Mouse (Mus musculus) heart, embryonic 10.5 days (tissue): ENCODE data around the gene Kremen1. TPM values are rescaled to one million over a fixed set of nuclear protein-coding genes. Genes with fewer than 3 reads are reported as not detected.
A peak's percentile ranks its signal among the peaks of the same experiment; 100 is the strongest.

Experiments
- DNase-seq: peaks from one replicate; pipeline ENCODE4 v3.0.0-alpha.2; 2017; ENCODE audit warnings: low spot score
- H3K27ac ChIP-seq: fragments of 300-500 bp; sonication (generic); 2 replicates; pipeline ENCODE4 v1.5.1; 2016; ENCODE audit warnings: mild to moderate bottlenecking
- H3K27me3 ChIP-seq: fragments of 300-500 bp; sonication (generic); 2 replicates; pipeline ENCODE4 v1.6.1; 2016; ENCODE audit warnings: mild to moderate bottlenecking; ENCODE audit not compliant: poor library complexity, insufficient read depth, severe bottlenecking
- H3K36me3 ChIP-seq: fragments of 300-500 bp; sonication (generic); 2 replicates; pipeline ENCODE4 v1.6.1; 2016; ENCODE audit warnings: mild to moderate bottlenecking, moderate library complexity
- H3K4me1 ChIP-seq: fragments of 300-500 bp; sonication (generic); 2 replicates; pipeline ENCODE4 v1.6.1; 2016; ENCODE audit warnings: mild to moderate bottlenecking
- H3K4me3 ChIP-seq: fragments of 300-500 bp; sonication (generic); 2 replicates; pipeline ENCODE4 v1.5.1; 2016; ENCODE audit warnings: mild to moderate bottlenecking, moderate library complexity
- H3K9me3 ChIP-seq: fragments of 300-500 bp; sonication (generic); 2 replicates; pipeline ENCODE4 v1.6.1; 2016; ENCODE audit warnings: mild to moderate bottlenecking, moderate library complexity
- WGBS: fragments of 180-500 bp; shearing (Covaris S2); methylation state at CpG from one replicate; pipeline ENCODE4 v1.1.7; 2016; 5-methylcytosine and 5-hydroxymethylcytosine counted together
- polyA plus RNA-seq: library from polyadenylated mRNA; unstranded; fragments of >200 nt; fragmentation: Nextera tagmentation; extraction: Ambion mirVana; gene quantifications from 2 replicates; pipeline ENCODE4 v1.2.1, GENCODE M21; 2016

The Kremen1 gene
- polyA plus RNA-seq, 1 experiment from 2014 or later, result 18.3 TPM

- H3K9me3 ChIP-seq, result no peaks in the 10 kb centered on the region
- H3K27me3 ChIP-seq, result no peaks in the 10 kb centered on the region
- no peak overlapping the region for H3K27ac ChIP-seq
- WGBS, result 91% methylated on average over 7 of the region's 7 CpGs
- DNase-seq, result no peak
- peaks cover 54% of the 10 kb centered on the region for H3K4me1 ChIP-seq
- H3K4me3 ChIP-seq, result no peak overlapping the region
- peaks cover 24% of the 10 kb centered on the region for H3K36me3 ChIP-seq
Measured at GRCm38 (mm10) chr11:5243208-5243607, 18.1 kb downstream of the Kremen1 start.

DNA sequence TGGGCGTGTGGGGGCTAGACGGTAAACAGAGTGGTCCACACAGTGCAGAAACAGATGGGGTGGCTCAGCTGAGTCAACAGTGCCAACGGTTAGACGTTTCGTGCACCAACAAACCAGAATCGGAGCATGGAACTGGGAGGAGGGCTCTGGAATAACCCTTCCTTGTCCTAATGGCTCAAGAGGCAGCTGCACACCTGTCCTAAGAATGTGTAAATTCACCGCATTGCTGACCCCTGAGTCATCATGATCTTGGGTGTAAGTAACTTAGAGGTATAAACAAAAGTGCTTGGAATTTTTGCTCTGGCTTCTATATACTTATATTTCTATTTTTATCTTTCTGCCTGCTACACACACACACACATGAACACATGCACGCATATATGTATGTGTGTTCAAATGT lies 19.2 kb downstream of the Kremen1 start:
- Histone ChIP-seq H3K4me3 (no peak overlapping the region), H3K9me3 (no peaks in the 10 kb centered on the region), H3K36me3 (peaks cover 34% of the 10 kb centered on the region), H3K27me3 (no peaks in the 10 kb centered on the region), H3K27ac (no peak overlapping the region), H3K4me1 (peaks cover 55% of the 10 kb centered on the region)
- DNase-seq, result no peak
- WGBS, result 94% methylated on average over 8 of the region's 8 CpGs

GRCm38 (mm10) chr11:5239706-5240690 lies 21.4 kb downstream of the Kremen1 start:
- peak overlapping the region; percentile 79 for H3K27ac ChIP-seq
- peaks cover 38% of the 10 kb centered on the region for H3K36me3 ChIP-seq
- DNase-seq, result peak; percentile 81
- 8% methylated on average over 10 of the region's 10 CpGs for WGBS
- H3K27me3 ChIP-seq, result no peaks in the 10 kb centered on the region
- H3K9me3 ChIP-seq, result no peaks in the 10 kb centered on the region
- H3K4me1 ChIP-seq, result peaks cover 50% of the 10 kb centered on the region
- peak overlapping the region; percentile 2; the same call in 1 of the 2 replicates for H3K4me3 ChIP-seq

DNA sequence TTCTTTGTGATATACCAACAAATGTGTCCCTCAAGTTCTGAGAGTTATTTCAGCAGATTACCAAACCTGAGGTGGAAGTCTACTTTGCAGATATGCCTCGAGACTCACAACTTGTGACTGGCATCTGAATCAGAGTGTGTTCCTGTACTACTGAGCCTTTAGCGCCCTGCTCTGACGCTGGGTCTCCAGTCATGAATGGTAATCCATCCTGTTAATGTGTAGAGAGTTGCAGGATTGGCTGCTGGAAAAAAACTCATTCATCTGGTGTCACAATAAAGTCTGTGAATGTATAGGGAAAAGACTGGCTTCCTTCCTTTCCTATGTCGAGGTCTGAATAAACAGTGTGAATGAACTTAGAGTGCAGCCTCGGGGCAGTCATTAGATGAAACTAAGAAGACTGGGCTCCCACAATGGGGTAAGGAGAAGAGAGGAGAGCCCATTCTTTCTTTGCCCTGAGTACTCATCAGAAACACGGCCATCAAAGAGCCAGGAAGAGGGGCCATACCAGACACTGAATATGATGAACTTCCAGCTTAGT lies 41.4 kb downstream of the Kremen1 start:
- 58% methylated on average over 6 of the region's 6 CpGs for WGBS
- no peaks in the 10 kb centered on the region for H3K9me3 ChIP-seq
- H3K36me3 ChIP-seq, result no peaks in the 10 kb centered on the region
- no peak overlapping the region for H3K27ac ChIP-seq
- DNase-seq, result no peak
- H3K4me3 ChIP-seq, result no peak overlapping the region
- H3K4me1 ChIP-seq, result peaks cover 10% of the 10 kb centered on the region; the same call in 1 of the 2 replicates
- H3K27me3 ChIP-seq, result no peaks in the 10 kb centered on the region

DNA sequence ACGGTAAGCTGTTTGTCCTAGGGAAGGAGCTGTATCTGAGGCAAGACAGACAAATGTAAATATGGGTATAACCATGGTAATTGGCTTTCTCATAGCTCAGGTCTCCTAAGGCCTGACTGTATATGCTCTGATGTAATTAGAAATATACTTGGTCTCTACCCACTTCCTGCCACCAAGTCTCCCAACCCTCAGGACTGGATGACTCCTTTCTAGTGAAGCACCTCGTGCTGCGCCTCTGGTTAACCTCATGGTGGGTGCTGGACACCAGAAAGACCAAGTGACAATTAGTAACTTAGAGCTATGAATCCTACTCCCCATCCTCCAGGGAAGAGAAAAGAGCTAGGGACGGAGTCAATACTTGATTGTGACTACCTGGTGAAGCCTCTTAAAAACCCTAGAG lies 42.0 kb downstream of the Kremen1 start:
- peaks cover 10% of the 10 kb centered on the region; the same call in 1 of the 2 replicates for H3K4me1 ChIP-seq
- H3K9me3 ChIP-seq, result no peaks in the 10 kb centered on the region
- no peaks in the 10 kb centered on the region for H3K27me3 ChIP-seq
- H3K36me3 ChIP-seq, result peaks cover 3% of the 10 kb centered on the region; the same call in 1 of the 2 replicates
- no peak for DNase-seq
- H3K4me3 ChIP-seq, result no peak overlapping the region
- no peak overlapping the region for H3K27ac ChIP-seq
- 84% methylated on average over 4 of the region's 4 CpGs for WGBS

GRCm38 (mm10) chr11:5215401-5216187 lies 45.8 kb downstream of the Kremen1 start:
- WGBS, result 79% methylated on average over 14 of the region's 14 CpGs

DNA sequence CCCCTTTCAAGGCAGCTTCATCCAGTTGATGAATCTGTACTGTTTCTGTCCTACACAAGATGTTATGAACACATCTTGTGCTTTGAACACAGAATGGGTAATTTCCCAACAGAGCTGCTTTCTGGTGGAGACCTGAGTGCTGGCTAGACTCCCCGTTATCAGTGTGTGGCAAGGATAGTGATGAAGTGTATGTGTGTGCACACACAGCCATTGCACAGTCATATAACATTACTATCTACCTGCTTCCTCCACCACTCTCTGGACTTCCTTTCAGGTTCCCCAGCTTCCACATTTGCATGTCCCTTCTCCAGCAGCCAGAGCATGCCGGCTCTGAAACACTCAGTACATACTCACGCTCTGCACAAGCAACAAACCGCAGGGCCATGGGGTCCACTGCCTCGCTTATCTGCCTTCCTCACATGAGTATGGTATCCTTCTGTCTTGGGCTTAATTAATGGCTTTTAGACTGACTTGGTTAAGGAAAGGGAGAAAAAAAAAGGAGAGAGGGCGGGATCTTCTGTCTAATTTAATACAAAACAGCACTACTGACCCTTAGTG lies 46.8 kb downstream of the Kremen1 start:
- Histone ChIP-seq H3K27ac (no peak overlapping the region), H3K9me3 (no peaks in the 10 kb centered on the region), H3K4me3 (no peak overlapping the region), H3K4me1 (peaks cover 3% of the 10 kb centered on the region; the same call in 1 of the 2 replicates), H3K36me3 (peaks cover 11% of the 10 kb centered on the region), H3K27me3 (no peaks in the 10 kb centered on the region)
- 80% methylated on average over 6 of the region's 6 CpGs for WGBS
- DNase-seq, result no peak

More at GRCm38 (mm10) chr11:5215401-5216187, 45.8 kb downstream of the Kremen1 start:
- no peak for DNase-seq
- Histone ChIP-seq H3K27me3 (no peaks in the 10 kb centered on the region), H3K4me1 (peaks cover 7% of the 10 kb centered on the region; the same call in 1 of the 2 replicates), H3K27ac (no peak overlapping the region), H3K9me3 (no peaks in the 10 kb centered on the region), H3K36me3 (peaks cover 7% of the 10 kb centered on the region; the same call in 1 of the 2 replicates), H3K4me3 (no peak overlapping the region)

- H3K4me3 ChIP-seq, result no peak overlapping the region
- H3K9me3 ChIP-seq, result no peaks in the 10 kb centered on the region
- H3K36me3 ChIP-seq, result peaks cover 83% of the 10 kb centered on the region
- H3K27me3 ChIP-seq, result no peaks in the 10 kb centered on the region
- H3K27ac ChIP-seq, result no peak overlapping the region
- 78% methylated on average over 6 of the region's 6 CpGs for WGBS
- DNase-seq, result no peak
- H3K4me1 ChIP-seq, result peaks cover 5% of the 10 kb centered on the region; the same call in 1 of the 2 replicates
Measured at GRCm38 (mm10) chr11:5203054-5203453, 58.3 kb downstream of the Kremen1 start.

- peaks cover 11% of the 10 kb centered on the region for H3K4me1 ChIP-seq
- H3K27ac ChIP-seq, result peak overlapping the region; percentile 6; the same call in 1 of the 2 replicates
- 84% methylated on average over 20 of the region's 20 CpGs for WGBS
- DNase-seq, result no peak
- no peaks in the 10 kb centered on the region for H3K27me3 ChIP-seq
- H3K9me3 ChIP-seq, result no peaks in the 10 kb centered on the region
- H3K36me3 ChIP-seq, result peaks cover 83% of the 10 kb centered on the region
- no peak overlapping the region for H3K4me3 ChIP-seq
Measured at GRCm38 (mm10) chr11:5201799-5202680, 59.3 kb downstream of the Kremen1 start.

DNA sequence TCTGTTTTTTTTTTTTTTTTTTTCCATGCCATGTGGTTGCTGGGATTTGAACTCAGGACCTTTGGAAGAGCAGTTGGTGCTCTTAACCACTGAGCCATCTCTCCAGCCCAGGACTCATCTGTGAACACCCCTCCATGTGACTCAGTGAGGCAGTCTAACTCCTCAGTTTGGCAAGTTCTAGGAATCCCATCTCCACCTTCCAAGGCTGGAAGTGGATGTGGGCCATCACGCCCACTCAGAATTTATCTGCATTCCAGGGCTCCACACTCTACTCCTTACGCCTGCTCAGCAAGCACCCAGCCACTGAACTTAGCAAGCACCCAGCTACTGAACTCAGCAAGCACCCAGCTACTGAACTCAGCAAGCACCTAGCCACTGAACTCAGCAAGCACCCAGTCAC lies 61.5 kb downstream of the Kremen1 start:
- Histone ChIP-seq H3K27ac (no peak overlapping the region), H3K36me3 (peaks cover 76% of the 10 kb centered on the region), H3K27me3 (no peaks in the 10 kb centered on the region), H3K9me3 (no peaks in the 10 kb centered on the region), H3K4me3 (no peak overlapping the region), H3K4me1 (peaks cover 25% of the 10 kb centered on the region)
- WGBS, result 84% methylated on average over 2 of the region's 2 CpGs
- DNase-seq, result no peak

DNA sequence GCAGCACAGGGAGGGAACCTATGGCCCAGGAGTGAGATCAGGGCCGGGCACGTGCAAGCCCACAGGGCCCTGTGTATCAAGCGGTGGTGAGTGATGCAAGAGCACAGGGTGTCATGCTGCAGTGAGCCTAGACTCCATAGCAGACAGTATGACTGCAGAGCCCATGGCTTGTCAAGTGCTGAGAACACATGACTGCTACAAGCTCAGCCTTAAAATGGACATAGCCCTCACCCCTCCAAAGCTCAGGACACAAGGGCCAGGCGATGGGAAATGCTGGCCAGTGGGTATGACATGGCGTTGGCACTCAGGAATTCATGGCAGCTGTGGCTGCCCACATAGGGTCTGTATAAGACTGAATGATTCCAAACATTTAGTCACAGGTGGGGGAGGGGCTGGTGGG lies 64.3 kb downstream of the Kremen1 start:
- Histone ChIP-seq H3K27me3 (no peaks in the 10 kb centered on the region), H3K4me3 (no peak overlapping the region), H3K4me1 (peaks cover 51% of the 10 kb centered on the region), H3K9me3 (no peaks in the 10 kb centered on the region), H3K27ac (peak overlapping the region; percentile 62), H3K36me3 (peaks cover 61% of the 10 kb centered on the region)
- DNase-seq, result no peak
- 74% methylated on average over 5 of the region's 5 CpGs for WGBS
